Mouse (Mus musculus): ENCODE measurements at regions not wholly inside any gene's neighbourhood (a gene's known extent, or its start where the extent isn't known, plus 50 kb on each side); places are given as distances from the start of the nearest gene placed in this dataset.

- TF ChIP-seq CTCF (IDR thresholded peaks at IDR 0.05; ENCODE audit: borderline replicate concordance, control insufficient read depth, extremely low read depth, insufficient read depth, low read length, poor library complexity) (no peak), POLR2A (IDR thresholded peaks at IDR 0.05; ENCODE audit: control insufficient read depth, extremely low read depth, insufficient read depth, low read length, poor library complexity) (no peak)
These were observed 153.4 kb downstream of the Ttc8 start for GRCm38 (mm10) chr12:99073766-99074165.

All from thymus, adult 2 months (tissue).